Mouse (Mus musculus): ENCODE results near the gene Tmem219.

Tmem219 gene

GRCm38 (mm10) chr7:126845516-126845915 lies 77.2 kb downstream of the Tmem219 start:
- in situ Hi-C loops (cut with MboI; ENCODE audit: low pct_unique_long_range_greater_than_20kb in 1 of 2, low sequenced_read_pairs in 2 of 2, unreplicated experiment in 1 of 2), result loop anchor here in 1 of 2 experiments (25.0 kb wide), 1 partner anchor 117 kb away; the partner anchor contains the start of gene Sez6l2

DNA sequence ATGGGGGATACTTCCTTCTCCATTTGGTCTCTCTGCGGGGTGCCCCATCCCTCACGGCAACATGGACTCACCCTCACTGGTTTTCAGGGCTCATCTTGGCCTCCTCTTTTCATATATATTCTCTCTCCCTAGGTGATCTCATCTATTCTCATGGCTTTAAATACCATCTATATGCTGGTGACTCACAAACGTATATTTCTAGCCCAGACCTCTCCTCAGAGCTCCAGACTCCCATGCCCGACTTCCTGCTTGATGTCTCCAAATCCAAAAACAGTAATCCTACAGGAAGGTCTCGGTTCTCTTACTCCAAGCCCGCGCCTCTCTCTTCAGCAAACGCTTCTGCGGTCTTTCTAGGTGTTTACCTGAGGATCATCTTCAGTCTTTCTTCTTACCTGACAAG lies 79.4 kb downstream of the Tmem219 start:
- in situ Hi-C loops (cut with MboI; ENCODE audit: low pct_unique_long_range_greater_than_20kb in 1 of 2, low sequenced_read_pairs in 2 of 2, unreplicated experiment in 1 of 2), result loop anchor here in 1 of 2 experiments (25.0 kb wide), 1 partner anchor 119 kb away; the partner anchor contains the start of gene Sez6l2

Data from mouse embryonic stem cell (cell line).